Mouse (Mus musculus): Measurements from ENCODE around the gene Mettl9. TPM values are rescaled to one million over a fixed set of nuclear protein-coding genes. Genes with fewer than 3 reads are reported as not detected.

The Mettl9 gene
- 23.7 and 35.2 TPM in 2 replicates for polyA plus RNA-seq (2012; rRNA removed; ENCODE audit: low replicate concordance)

GRCm38 (mm10) chr7:121033856-121034652 lies at the start of gene Mettl9:
Mettl9 (plus strand) TSS chr7:121034445.

GRCm38 (mm10) chr7:121074281-121074680 lies 40.0 kb downstream of the Mettl9 start, which contains the start of gene Igsf6:
Igsf6 (minus strand) TSS chr7:121074572.

GRCm38 (mm10) chr7:121081350-121081749 lies 47.1 kb downstream of the Mettl9 start, which contains the start of gene Otoa:
Otoa (plus strand) TSS chr7:121081650.

Other genes starting within 250 kb of the Mettl9 start
- 0.39 TPM in 1 of 2 replicates, not detected in the other for gene Gm5737, start 222.1 kb upstream of the Mettl9 start, polyA plus RNA-seq (2012; rRNA removed; ENCODE audit: low replicate concordance)
- 27.3 and 36.5 TPM in 2 replicates for gene Eef2k, start 191.6 kb upstream of the Mettl9 start, polyA plus RNA-seq (2012; rRNA removed; ENCODE audit: low replicate concordance)
- 14.1 and 26.2 TPM in 2 replicates for gene Polr3e, start 116.7 kb upstream of the Mettl9 start, polyA plus RNA-seq (2012; rRNA removed; ENCODE audit: low replicate concordance)
- 29.7 and 48.8 TPM in 2 replicates for gene Cdr2, start 52.1 kb upstream of the Mettl9 start, polyA plus RNA-seq (2012; rRNA removed; ENCODE audit: low replicate concordance)
- 0.87 and 1.9 TPM in 2 replicates for gene Mfsd13b, start 51.9 kb upstream of the Mettl9 start, polyA plus RNA-seq (2012; rRNA removed; ENCODE audit: low replicate concordance)
- gene Igsf6, start 40.1 kb downstream of the Mettl9 start, polyA plus RNA-seq (2012; rRNA removed; ENCODE audit: low replicate concordance) = 2.7 and 2.8 TPM in 2 replicates
- 0.04 and 0.23 TPM in 2 replicates for gene Otoa, start 47.2 kb downstream of the Mettl9 start, polyA plus RNA-seq (2012; rRNA removed; ENCODE audit: low replicate concordance)

Data from subcutaneous adipose tissue, adult 2 months (tissue).